8 mouse cellular contexts compared by ENCODE assay signal in the genomic region with DNA sequence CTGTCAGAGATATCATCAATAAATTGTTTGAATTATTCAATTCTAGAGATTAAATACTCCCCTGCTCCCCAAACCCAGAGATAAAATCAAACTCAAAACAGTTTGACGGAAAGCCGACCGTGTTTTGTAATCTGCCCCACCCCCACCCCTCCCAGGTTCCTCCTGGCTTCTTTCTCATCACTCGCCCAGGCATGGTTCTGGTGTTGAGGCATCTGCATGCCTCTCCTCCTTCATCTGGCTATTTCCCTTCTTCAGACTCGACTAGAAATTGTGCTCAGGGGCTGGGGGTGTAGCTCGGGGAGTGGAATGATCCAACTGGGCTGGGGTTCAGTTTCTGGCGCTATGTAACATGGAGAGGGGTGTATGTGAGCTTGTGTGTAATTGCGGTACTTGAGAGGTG. TPM values are rescaled to one million over a fixed set of nuclear protein-coding genes. Genes with fewer than 3 reads are reported as not detected.
DNase-seq lines count a peak whose midpoint lies in the region; ATAC-seq and TF ChIP-seq lines count a peak whose summit lies in the region.

No protein-coding gene starts in this region.

- H3K9me3 ChIP-seq in midbrain, embryonic 15.5 days = no peaks in the 10 kb centered on the region

- DNase-seq in CD4-positive, CD25-positive, alpha-beta regulatory T cell, adult 2 months (ENCODE audit: low read depth, low spot score) = peak; percentile 16
- no peak for DNase-seq in liver, adult 2 months (ENCODE audit: extremely low read depth, low read depth, low spot score)
- DNase-seq in liver = no peak
- no peak for DNase-seq in adrenal gland, postnatal 10 days
- DNase-seq in left cerebral cortex, postnatal 36 days (ENCODE audit: low spot score in 2 of 2) = no peak

- intact Hi-C loops in left cerebral cortex, postnatal 36 days (cut with DNase I) = loop anchor here (5.0 kb wide), 1 partner anchor 33 kb away; a partner anchor contains a TSS

- no peak for ATAC-seq in CD4-positive, CD25-positive, alpha-beta regulatory T cell, adult 4 months
- ATAC-seq in granulocyte monocyte progenitor cell, adult 5-6 weeks (replicated peaks; ENCODE audit: poor library complexity, severe bottlenecking) = peak; percentile 18; the same call in 1 of the 2 replicates
- no peak for ATAC-seq in midbrain, embryonic 15.5 days (replicated peaks)

- H3K9ac ChIP-seq in liver, adult 2 months (ENCODE audit: low read depth, low read length) = no peak overlapping the region
- H3K9ac ChIP-seq in midbrain, embryonic 15.5 days = no peak overlapping the region

- H3K4me3 ChIP-seq in liver, adult 2 months (ENCODE audit: insufficient read depth, low read depth, low read length) = no peak overlapping the region
- no peak overlapping the region for H3K4me3 ChIP-seq in midbrain, embryonic 15.5 days

- no peak for TF ChIP-seq CTCF in liver, adult 2 months (IDR thresholded peaks at IDR 0.05; ENCODE audit: low read depth, low read length)

- H3K4me2 ChIP-seq in midbrain, embryonic 15.5 days = peak overlapping the region; percentile 38

- H3K27ac ChIP-seq in liver, adult 2 months (replicated peaks; ENCODE audit: insufficient read depth, low read depth, low read length) = peak overlapping the region; percentile 38
- no peak overlapping the region for H3K27ac ChIP-seq in midbrain, embryonic 15.5 days

- WGBS in liver, adult 2 months = 29% methylated on average over 8 of the region's 8 CpGs
- 53% methylated on average over 8 of the region's 8 CpGs for WGBS in midbrain, embryonic 15.5 days

- H3K4me1 ChIP-seq in liver, adult 2 months (ENCODE audit: control insufficient read depth, insufficient read depth, low read length) = peaks cover 15% of the 10 kb centered on the region
- peaks cover 6% of the 10 kb centered on the region; the same call in 1 of the 2 replicates for H3K4me1 ChIP-seq in midbrain, embryonic 15.5 days

- H3K36me3 ChIP-seq in liver, adult 2 months (ENCODE audit: control insufficient read depth, insufficient read depth, low read length) = no peaks in the 10 kb centered on the region
- no peaks in the 10 kb centered on the region for H3K36me3 ChIP-seq in midbrain, embryonic 15.5 days (replicated peaks)

- H3K27me3 ChIP-seq in liver, adult 2 months (ENCODE audit: control insufficient read depth, insufficient read depth, low read length) = no peaks in the 10 kb centered on the region
- H3K27me3 ChIP-seq in midbrain, embryonic 15.5 days (replicated peaks) = no peaks in the 10 kb centered on the region

- TF ChIP-seq POLR2A in liver, adult 2 months (IDR thresholded peaks at IDR 0.05; ENCODE audit: extremely low read depth, insufficient read depth, low read length) = no peak

- no peaks in the 10 kb centered on the region for H3K79me2 ChIP-seq in liver, adult 2 months (ENCODE audit: control insufficient read depth, insufficient read depth, low read length)

RNA-seq across cellular contexts. Expression of a gene that starts 31.8 kb away (rescaled TPM):
- 10 to 100 TPM; 72.3 to 84.2 TPM for polyA plus RNA-seq in CD4-positive, CD25-positive, alpha-beta regulatory T cell, adult 4 months (2017; shearing (Covaris generic))
- total RNA-seq in liver, adult 2 months (2014; rRNA removed) = 30.8 and 34.8 TPM in 2 replicates
- 29.0 and 30.2 TPM in 2 replicates for polyA plus RNA-seq in liver, adult 2 months (2012; rRNA removed)
- total RNA-seq in granulocyte monocyte progenitor cell, adult 5-6 weeks (2014; fragmentation: Nextera tagmentation) = 27.2 and 41.6 TPM in 2 replicates
- 68.1 and 75.2 TPM in 2 replicates for total RNA-seq in granulocyte monocyte progenitor cell, adult 5-6 weeks (2017)
- 46.4 and 47.1 TPM in 2 replicates for polyA plus RNA-seq in midbrain, embryonic 15.5 days (2015; fragmentation: Nextera tagmentation; extraction: Ambion mirVana)
- 10 to 100 TPM; 26.4 to 28.8 TPM for total RNA-seq in adrenal gland, postnatal 10 days (2021)
- total RNA-seq in left cerebral cortex, postnatal 36 days (2021) = 10 to 100 TPM; 57.0 to 61.9 TPM

RNA-seq across cellular contexts. Expression of a gene that starts 38.0 kb away (rescaled TPM):
- polyA plus RNA-seq in CD4-positive, CD25-positive, alpha-beta regulatory T cell, adult 4 months (2017; shearing (Covaris generic)) = 10 to 100 TPM; 17.5 to 20.6 TPM
- 71.2 and 83.2 TPM in 2 replicates for total RNA-seq in liver, adult 2 months (2014; rRNA removed)
- 50.4 and 51.9 TPM in 2 replicates for polyA plus RNA-seq in liver, adult 2 months (2012; rRNA removed)
- total RNA-seq in granulocyte monocyte progenitor cell, adult 5-6 weeks (2014; fragmentation: Nextera tagmentation) = 59.2 and 69.7 TPM in 2 replicates
- 85.1 and 91.5 TPM in 2 replicates for total RNA-seq in granulocyte monocyte progenitor cell, adult 5-6 weeks (2017)
- polyA plus RNA-seq in midbrain, embryonic 15.5 days (2015; fragmentation: Nextera tagmentation; extraction: Ambion mirVana) = 113 and 120 TPM in 2 replicates
- 10 to 100 TPM; 88.4 to 96.8 TPM for total RNA-seq in adrenal gland, postnatal 10 days (2021)
- 10 to 100 TPM; 43.0 to 50.9 TPM for total RNA-seq in left cerebral cortex, postnatal 36 days (2021)
